Comparison of ENCODE assay signal across 13 mouse cellular contexts in the genomic region with DNA sequence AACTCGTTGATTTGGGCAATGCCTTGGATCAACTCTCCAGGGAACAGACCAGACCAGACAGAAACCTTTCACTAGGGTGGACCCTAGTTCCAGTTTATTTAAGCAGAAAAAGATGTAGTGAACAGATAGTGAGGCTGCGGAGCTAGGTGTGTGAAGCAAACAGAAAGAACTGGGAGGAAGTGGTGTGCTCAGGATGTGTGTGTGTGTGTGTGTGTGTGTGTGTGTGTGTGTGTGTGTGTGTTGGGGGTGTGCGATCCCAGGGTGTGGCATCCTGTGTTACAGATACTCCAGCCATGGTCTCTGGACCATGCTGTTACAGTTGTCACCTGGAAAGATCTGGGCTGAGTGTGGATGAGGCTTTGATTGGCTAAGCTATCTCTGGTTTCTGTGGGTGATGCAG.
DNase-seq lines count a peak whose midpoint lies in the region.
"Had no signal": no experiment of that assay in that cellular context is flagged by ENCODE, and none has a peak within 500 bp of the region (broad histone marks: within the 10 kb centered on the region; RNA-seq: fewer than 3 reads in every experiment).

No protein-coding gene starts in this region.

- DNase-seq in CD4-positive, CD25-positive, alpha-beta regulatory T cell, adult 2 months (ENCODE audit: low read depth, low spot score) = peak; percentile 66
- peak; percentile 73 for DNase-seq in T-cell, adult 2 months (ENCODE audit: low spot score)
- DNase-seq in naive thymus-derived CD4-positive, alpha-beta T cell, adult 2 months (ENCODE audit: low read depth) = peak; percentile 77
- DNase-seq in thymus, postnatal 14 days = peak; percentile 72
- no peak for DNase-seq in kidney, postnatal 10 days
- no peak for DNase-seq in adrenal gland, adult 8-10 months
- no peak for DNase-seq in cerebellum, postnatal 36 days
- DNase-seq: cerebellum, adult 11-12 months; cerebellum, postnatal 14 days; embryo, embryonic 11 days; heart, postnatal 14 days; kidney, adult 18-20 months; lung, postnatal 36 days had no signal

Comparison
In these comparisons a context has a peak if more than half of its experiments do, and no peak if none do; other contexts are left out.
1. DNase-seq: peak in CD4-positive, CD25-positive, alpha-beta regulatory T cell, adult 2 months (single experiment), T-cell, adult 2 months (single experiment), naive thymus-derived CD4-positive, alpha-beta T cell, adult 2 months (single experiment) and thymus, postnatal 14 days (single experiment); none in kidney, postnatal 10 days (single experiment), adrenal gland, adult 8-10 months (single experiment) and cerebellum, postnatal 36 days (0 of 2).